Mouse (Mus musculus) liver, postnatal 0 days (tissue): Measurements from ENCODE around the gene Chrm4.

Experiments used
- CTCF ChIP-seq: sonication (generic); IDR thresholded peaks from 2 replicates; pipeline ENCODE4 v1.5.1; 2016; ENCODE audit warnings: antibody characterized with exemption, low read depth
- EP300 ChIP-seq: IDR thresholded peaks from 2 replicates; pipeline ENCODE4 v1.6.1; 2016; ENCODE audit warnings: antibody characterized with exemption, low read depth, mild to moderate bottlenecking

- TF ChIP-seq CTCF = no peak
- no peak for TF ChIP-seq EP300
Measured at GRCm38 (mm10) chr2:91900431-91900830, 26.6 kb upstream of the Chrm4 start.
